Mouse (Mus musculus) forebrain, embryonic 11.5 days (tissue): Measurements from ENCODE around the gene Nhlh1. TPM values are rescaled to one million over a fixed set of nuclear protein-coding genes. Genes with fewer than 3 reads are reported as not detected.

ENCODE experiments used
- ATAC-seq: fragments of 200-750 bp; cut with Nextera tagmentation; replicated peaks from 2 replicates; pipeline ENCODE4 v1.8.0; 2017; ENCODE audit warnings: moderate TSS enrichment; ENCODE audit not compliant: low FRiP score
- DNase-seq: peaks from one replicate; pipeline ENCODE4 v3.0.0-alpha.2; 2017; ENCODE audit warnings: low spot score
- H3K27ac ChIP-seq: fragments of 300-500 bp; sonication (generic); 2 replicates; pipeline ENCODE4 v1.5.1; 2014; ENCODE audit warnings: low read depth, low read length
- H3K27me3 ChIP-seq: fragments of 300-500 bp; sonication (generic); 2 replicates; pipeline ENCODE4 v1.6.1; 2014; ENCODE audit warnings: mild to moderate bottlenecking, low read length, mixed read lengths; ENCODE audit not compliant: control insufficient read depth, insufficient read depth
- H3K36me3 ChIP-seq: fragments of 300-500 bp; sonication (generic); 2 replicates; pipeline ENCODE4 v1.6.1; 2014; ENCODE audit warnings: mild to moderate bottlenecking, low read length, moderate library complexity, mixed read lengths; ENCODE audit not compliant: control insufficient read depth, insufficient read depth
- H3K4me1 ChIP-seq: fragments of 300-500 bp; sonication (generic); replicated peaks from 2 replicates; pipeline ENCODE4 v1.6.1; 2014; ENCODE audit warnings: low read length, mixed read lengths; ENCODE audit not compliant: control insufficient read depth, insufficient read depth
- H3K4me2 ChIP-seq: fragments of 300-500 bp; sonication (generic); 2 replicates; pipeline ENCODE4 v1.6.1; 2014; ENCODE audit warnings: low read depth, mild to moderate bottlenecking, low read length, moderate library complexity, mixed read lengths; ENCODE audit not compliant: severe bottlenecking
- H3K4me3 ChIP-seq: fragments of 300-500 bp; sonication (generic); 2 replicates; pipeline ENCODE4 v1.5.1; 2014; ENCODE audit warnings: low read depth, low read length
- H3K9ac ChIP-seq: fragments of 300-500 bp; sonication (generic); 2 replicates; pipeline ENCODE4 v1.6.1; 2014; ENCODE audit warnings: low read length
- H3K9me3 ChIP-seq: fragments of 300-500 bp; sonication (generic); 2 replicates; pipeline ENCODE4 v1.6.1; 2016; ENCODE audit warnings: low read length, mixed read lengths; ENCODE audit not compliant: control insufficient read depth
- WGBS: fragments of 180-500 bp; shearing (Covaris S2); extraction: QIAGEN DNeasy Blood & Tissue Kit; methylation state at CpG from one replicate; pipeline ENCODE4 v1.1.7; 2014; 5-methylcytosine and 5-hydroxymethylcytosine counted together
- polyA plus RNA-seq: library from polyadenylated mRNA; unstranded; fragments of >200 nt; fragmentation: Nextera tagmentation; extraction: Ambion mirVana; gene quantifications from 2 replicates; pipeline ENCODE4 v1.2.1, GENCODE M21; 2014

Gene Nhlh1
- polyA plus RNA-seq, 1 experiment from 2014 or later = 6.0 TPM

- DNase-seq (peak; percentile 95), ATAC-seq (peak; percentile 98)
- Histone ChIP-seq H3K36me3 (no peaks in the 10 kb centered on the region; the same call in 1 of the 2 replicates), H3K4me1 (no peaks in the 10 kb centered on the region; the same call in 1 of the 2 replicates), H3K27ac (peak within 1 kb of the TSS; percentile 65; the same call in 1 of the 2 replicates), H3K4me3 (peak within 1 kb of the TSS; percentile 78), H3K9me3 (no peaks in the 10 kb centered on the region), H3K9ac (peak within 1 kb of the TSS; percentile 79), H3K27me3 (no peaks in the 10 kb centered on the region), H3K4me2 (peak within 1 kb of the TSS; percentile 71)
- under 1% methylated on average over 40 of the region's 40 CpGs for WGBS
Observed at GRCm38 (mm10) chr1:172082101-172082898, 24.9 kb upstream of the Nhlh1 start, which contains the start of the genes Copa and Ncstn. TSS of gene Copa (plus strand) at chr1:172082529. TSS of gene Ncstn (minus strand) at chr1:172082795.

DNA sequence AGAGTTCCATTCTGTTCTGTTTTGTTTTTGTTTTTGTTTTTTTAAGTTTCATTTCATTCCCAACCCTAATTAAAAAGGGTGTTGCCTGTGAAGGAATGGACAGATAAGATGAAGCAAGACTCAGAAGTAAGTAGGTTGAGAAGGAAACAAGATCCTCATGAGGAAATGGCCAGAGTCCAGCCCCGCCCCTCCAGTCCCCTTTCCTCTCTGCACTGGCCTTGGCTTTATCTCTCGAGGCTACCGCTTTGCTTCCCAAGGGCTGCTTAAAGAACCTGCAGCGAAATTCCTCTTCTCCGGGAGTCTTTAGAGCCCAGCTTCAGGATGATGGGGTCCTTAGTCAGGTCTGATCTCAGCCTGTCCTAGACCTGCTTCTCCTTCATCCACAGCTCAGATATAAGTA lies 20.6 kb upstream of the Nhlh1 start:
- ATAC-seq (no peak), DNase-seq (no peak)
- 75% methylated on average over 5 of the region's 5 CpGs for WGBS
- H3K4me3 ChIP-seq = no peak overlapping the region
- no peaks in the 10 kb centered on the region; the same call in 1 of the 2 replicates for H3K4me1 ChIP-seq
- H3K9me3 ChIP-seq = no peaks in the 10 kb centered on the region
- H3K4me2 ChIP-seq = no peak overlapping the region
- H3K27me3 ChIP-seq = no peaks in the 10 kb centered on the region
- H3K27ac ChIP-seq = no peak overlapping the region
- peaks cover 8% of the 10 kb centered on the region for H3K36me3 ChIP-seq
- H3K9ac ChIP-seq = no peak overlapping the region

GRCm38 (mm10) chr1:172072604-172073003 lies 15.2 kb upstream of the Nhlh1 start:
- no peak overlapping the region for H3K4me2 ChIP-seq
- H3K27ac ChIP-seq = no peak overlapping the region
- DNase-seq (no peak), ATAC-seq (no peak)
- no peak overlapping the region for H3K4me3 ChIP-seq
- H3K9ac ChIP-seq = no peak overlapping the region
- no peaks in the 10 kb centered on the region for H3K9me3 ChIP-seq
- peaks cover 22% of the 10 kb centered on the region for H3K36me3 ChIP-seq
- no peaks in the 10 kb centered on the region for H3K27me3 ChIP-seq
- WGBS = 98% methylated on average over 7 of the region's 7 CpGs
- H3K4me1 ChIP-seq = no peaks in the 10 kb centered on the region

DNA sequence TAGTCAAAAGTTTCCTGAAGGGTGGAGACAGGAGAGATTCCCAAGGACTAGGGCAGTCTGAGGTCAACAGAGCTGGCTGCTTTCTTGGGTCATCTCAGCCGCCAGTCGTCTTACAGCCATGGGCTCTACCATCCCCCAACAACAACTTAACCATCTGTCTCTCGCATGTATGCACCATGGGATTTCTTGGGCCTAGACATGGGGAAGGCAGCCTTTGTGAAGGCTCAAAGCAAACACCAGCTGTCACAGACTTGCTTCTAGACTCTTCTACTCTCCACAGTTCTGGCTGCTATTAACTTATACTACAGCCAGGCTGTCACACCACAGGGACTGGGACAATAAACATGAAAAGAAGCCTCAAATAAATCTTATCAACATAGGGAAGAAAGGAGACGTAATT lies 14.2 kb upstream of the Nhlh1 start:
- no peak; the same call in 1 of the 2 replicates for ATAC-seq
- Histone ChIP-seq H3K36me3 (peaks cover 22% of the 10 kb centered on the region), H3K9me3 (no peaks in the 10 kb centered on the region), H3K4me3 (no peak overlapping the region), H3K27ac (no peak overlapping the region), H3K4me1 (no peaks in the 10 kb centered on the region), H3K9ac (no peak overlapping the region), H3K27me3 (no peaks in the 10 kb centered on the region), H3K4me2 (no peak overlapping the region)
- DNase-seq = no peak
- 81% methylated on average over 4 of the region's 4 CpGs for WGBS

- Histone ChIP-seq H3K4me3 (no peak overlapping the region), H3K27me3 (no peaks in the 10 kb centered on the region), H3K9ac (no peak overlapping the region), H3K4me2 (no peak overlapping the region), H3K4me1 (no peaks in the 10 kb centered on the region), H3K27ac (no peak overlapping the region), H3K36me3 (peaks cover 24% of the 10 kb centered on the region), H3K9me3 (no peaks in the 10 kb centered on the region)
- WGBS = 78% methylated on average over 6 of the region's 6 CpGs
- no peak for DNase-seq
- ATAC-seq = no peak
Observed at GRCm38 (mm10) chr1:172070227-172070626, 12.9 kb upstream of the Nhlh1 start.

GRCm38 (mm10) chr1:172064613-172065141 lies 7.3 kb upstream of the Nhlh1 start:
- Histone ChIP-seq H3K27me3 (no peaks in the 10 kb centered on the region), H3K9me3 (no peaks in the 10 kb centered on the region), H3K27ac (no peak overlapping the region), H3K36me3 (peaks cover 2% of the 10 kb centered on the region), H3K4me3 (no peak overlapping the region), H3K4me2 (no peak overlapping the region), H3K4me1 (no peaks in the 10 kb centered on the region), H3K9ac (no peak overlapping the region)
- WGBS = 74% methylated on average over 13 of the region's 13 CpGs
- ATAC-seq = no peak
- no peak for DNase-seq

DNA sequence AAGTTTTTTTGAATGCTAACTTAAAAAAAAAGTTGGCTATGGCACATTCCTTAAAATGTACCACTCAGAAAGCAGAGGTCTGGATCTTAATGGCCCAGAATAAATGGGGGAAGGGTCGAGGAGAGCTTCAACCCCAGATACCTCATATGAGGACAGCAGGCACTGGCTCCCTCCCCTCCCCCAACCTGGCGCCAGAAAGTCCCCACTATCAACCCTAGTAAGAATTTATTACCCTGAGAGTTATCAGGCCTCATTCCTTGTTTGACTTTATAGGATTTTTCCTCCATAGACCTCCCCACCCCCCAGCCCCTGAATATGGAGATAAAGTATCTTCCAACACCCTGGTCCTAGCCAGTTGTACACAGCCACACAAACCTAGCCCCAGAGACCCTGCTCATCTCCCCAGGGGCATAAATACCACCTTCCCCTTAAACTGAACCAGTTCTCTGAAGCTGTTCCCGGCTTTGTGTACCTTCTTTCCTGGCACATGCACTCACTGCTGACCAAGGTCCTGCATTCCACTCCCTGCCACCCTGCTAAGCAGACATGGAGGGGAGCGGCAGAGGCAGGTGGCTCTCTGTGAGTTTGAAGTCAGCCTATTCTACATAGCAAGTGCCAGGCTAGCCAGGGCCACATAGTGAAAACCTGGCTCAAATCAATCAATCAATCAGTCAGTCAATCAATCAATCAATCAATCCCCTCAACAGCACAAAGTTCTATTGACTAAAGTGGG lies 6.1 kb upstream of the Nhlh1 start:
- 72% methylated on average over 4 of the region's 4 CpGs for WGBS
- H3K27me3 ChIP-seq = no peaks in the 10 kb centered on the region
- H3K4me1 ChIP-seq = no peaks in the 10 kb centered on the region
- H3K4me3 ChIP-seq = no peak overlapping the region
- peaks cover 2% of the 10 kb centered on the region; the same call in 1 of the 2 replicates for H3K36me3 ChIP-seq
- no peaks in the 10 kb centered on the region for H3K9me3 ChIP-seq
- DNase-seq = no peak
- no peak for ATAC-seq
- no peak overlapping the region for H3K9ac ChIP-seq
- no peak overlapping the region for H3K4me2 ChIP-seq
- H3K27ac ChIP-seq = no peak overlapping the region

DNA sequence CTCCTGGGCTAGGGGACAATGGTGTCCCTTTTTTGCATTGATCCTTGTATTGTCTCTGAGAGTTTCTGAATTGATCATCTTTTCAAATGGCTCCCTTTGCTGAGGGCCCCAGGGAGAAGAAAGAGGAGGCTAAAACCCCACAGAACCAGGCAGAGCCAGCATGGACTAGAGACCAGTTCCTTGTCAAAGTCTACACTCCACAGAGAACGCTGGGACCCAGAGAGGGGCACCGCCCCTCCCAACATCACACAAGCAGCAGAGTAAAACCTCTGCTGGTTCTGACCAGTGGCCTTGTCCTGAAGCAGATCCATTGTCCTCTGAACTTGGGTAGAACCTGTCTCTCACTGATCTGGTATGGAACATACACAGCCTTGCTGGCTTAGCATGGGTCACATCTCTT lies 4.7 kb upstream of the Nhlh1 start:
- H3K4me3 ChIP-seq = no peak overlapping the region
- DNase-seq (no peak), ATAC-seq (no peak)
- H3K9ac ChIP-seq = no peak overlapping the region
- H3K9me3 ChIP-seq = no peaks in the 10 kb centered on the region
- H3K27ac ChIP-seq = no peak overlapping the region
- H3K4me2 ChIP-seq = no peak overlapping the region
- no peaks in the 10 kb centered on the region for H3K27me3 ChIP-seq
- H3K4me1 ChIP-seq = peaks cover 3% of the 10 kb centered on the region; the same call in 1 of the 2 replicates
- WGBS = 86% methylated on average over 2 of the region's 2 CpGs
- H3K36me3 ChIP-seq = peaks cover 2% of the 10 kb centered on the region; the same call in 1 of the 2 replicates
